Mouse (Mus musculus) urinary bladder, adult 18-20 months (tissue): ENCODE data around the gene Crebbp.
A peak's percentile ranks its signal among the peaks of the same experiment; 100 is the strongest.
"Not testable (repeated sequence)": the region's sequence is repeated elsewhere in the genome, so short reads cannot be mapped to it uniquely, and the experiment has no call there.

Source experiments
- DNase-seq, 2 experiments: peaks; one replicate each; pipeline ENCODE4 v3.0.0; 2022; ENCODE audit warnings: low spot score in 2 of 2, mixed read lengths in 2 of 2

Gene Crebbp

DNA sequence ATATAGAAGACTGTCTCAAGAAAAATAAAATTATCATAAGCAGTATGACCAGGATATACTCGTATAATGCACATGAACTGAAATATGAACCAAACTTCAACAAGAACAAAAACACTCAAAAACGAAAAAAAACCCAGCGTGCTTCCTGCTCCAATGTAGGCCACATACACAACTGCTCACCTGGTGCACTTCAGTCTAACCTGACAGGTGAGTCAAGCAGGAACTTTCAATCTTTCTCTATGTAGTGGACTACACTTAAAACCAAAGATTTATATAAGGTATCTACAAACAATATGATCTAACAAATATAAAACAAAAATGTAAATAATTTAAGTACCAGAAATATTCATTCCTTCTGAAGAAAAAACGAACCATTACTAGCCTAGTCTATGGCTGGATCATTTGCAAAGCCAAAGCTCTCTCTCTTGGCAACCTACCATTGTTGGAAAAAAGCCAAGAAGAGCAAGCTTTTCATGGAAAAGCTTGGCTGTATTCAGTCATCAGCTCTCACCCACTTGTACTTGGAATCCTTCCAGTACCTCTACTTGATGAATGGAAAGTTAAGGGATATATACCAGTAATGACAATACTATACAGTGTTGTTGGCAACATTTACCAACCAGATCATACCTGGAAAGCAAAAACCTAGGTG is 53.4 kb downstream of the Crebbp start:
- DNase-seq: no peak

DNA sequence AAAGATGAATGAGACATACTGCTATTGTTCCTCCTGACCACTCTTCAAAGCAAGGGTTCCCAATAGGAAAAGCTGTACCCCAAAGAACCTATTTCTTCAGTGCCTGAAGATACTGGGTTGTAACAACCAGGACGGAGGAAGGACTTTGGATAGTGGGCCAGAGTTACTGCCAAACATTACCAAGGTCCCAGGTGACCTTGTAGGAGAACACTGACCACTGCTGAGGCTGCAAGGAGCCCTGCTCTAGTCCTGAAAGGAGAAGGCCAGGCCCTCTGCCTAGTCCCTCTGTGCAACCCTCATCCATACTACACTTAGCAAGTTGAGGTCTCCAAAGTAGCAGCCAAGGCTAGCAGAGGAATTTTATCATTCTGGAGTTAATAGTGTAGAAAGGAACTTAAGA is 60.7 kb downstream of the Crebbp start:
- DNase-seq: no peak

DNA sequence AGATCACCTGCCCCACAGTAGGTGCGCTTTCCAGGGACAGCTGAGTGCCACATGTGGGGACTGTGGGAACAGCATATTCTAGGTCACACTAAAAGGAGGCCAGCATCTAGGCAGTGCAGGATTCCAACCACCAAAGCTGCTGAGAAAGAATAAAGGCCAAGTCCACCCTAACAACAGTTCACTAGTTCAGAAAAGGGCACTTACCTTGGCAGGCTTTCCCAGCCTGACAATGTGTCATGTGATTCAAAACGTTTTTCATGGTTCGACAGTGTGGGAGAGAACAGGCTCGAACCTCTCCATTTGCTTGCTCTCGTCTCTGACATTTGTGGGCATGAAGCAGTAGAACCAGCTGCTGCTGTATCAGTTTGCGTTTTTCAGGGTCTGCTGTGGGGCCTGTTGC is 75.3 kb downstream of the Crebbp start:
- no peak for DNase-seq

DNA sequence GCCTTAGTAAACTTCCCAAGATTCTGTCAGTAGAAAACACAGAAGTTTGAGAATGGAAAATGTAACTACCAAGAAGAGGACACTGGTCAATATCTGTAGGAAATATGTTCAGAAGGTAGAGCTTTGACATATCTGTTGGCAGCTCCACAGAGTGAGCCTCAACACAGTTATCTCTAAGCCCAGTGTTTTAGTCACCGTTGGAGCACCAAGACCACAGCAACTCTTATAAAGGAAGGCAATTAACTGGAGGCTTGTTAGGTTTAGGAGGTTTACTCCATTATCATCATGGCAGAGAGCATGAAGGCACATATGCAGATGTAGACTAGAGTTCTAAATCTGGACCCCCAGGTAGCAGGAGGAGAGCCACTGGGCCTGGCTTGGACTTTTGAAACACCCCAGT is 80.0 kb downstream of the Crebbp start:
- DNase-seq: no peak

DNA sequence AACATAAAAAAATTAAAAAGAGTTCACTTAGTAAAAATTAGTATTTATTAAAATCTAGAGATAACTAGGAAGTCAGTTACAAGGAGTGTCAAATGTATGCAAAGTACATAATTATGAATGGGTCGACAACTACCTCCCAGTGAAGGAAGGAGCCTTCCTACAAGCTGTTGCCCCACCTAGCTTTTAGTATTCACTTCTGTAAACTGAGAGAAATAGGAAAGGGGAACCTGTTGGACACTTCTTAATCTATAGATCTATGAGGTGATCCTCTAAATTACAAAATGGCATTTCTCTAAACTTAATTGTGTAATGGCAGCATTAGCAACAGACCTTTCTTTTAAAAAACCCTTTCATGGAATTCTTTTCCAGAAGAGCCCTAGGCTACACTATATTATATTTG is 84.9 kb downstream of the Crebbp start:
- DNase-seq: no peak

DNA sequence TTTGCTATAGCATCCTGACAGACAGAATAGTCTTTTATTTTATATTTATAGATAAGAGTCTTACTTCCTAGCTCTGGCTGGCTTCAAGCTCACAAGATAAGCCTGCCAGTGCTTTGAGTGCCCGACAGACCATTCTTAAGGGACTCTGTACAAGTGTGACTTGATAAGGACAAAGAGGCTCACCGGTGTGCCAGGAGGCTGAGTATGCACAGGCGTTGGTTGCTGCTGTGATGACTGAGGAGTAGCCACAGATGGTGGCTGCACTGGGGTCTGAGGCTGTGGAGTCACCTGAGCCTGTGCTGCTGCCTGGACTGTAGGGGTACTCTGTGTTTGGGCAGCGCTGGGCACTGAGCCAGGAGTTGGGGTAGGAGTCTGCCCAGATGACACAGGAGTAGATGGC is 96.7 kb downstream of the Crebbp start:
- DNase-seq: no peak

DNA sequence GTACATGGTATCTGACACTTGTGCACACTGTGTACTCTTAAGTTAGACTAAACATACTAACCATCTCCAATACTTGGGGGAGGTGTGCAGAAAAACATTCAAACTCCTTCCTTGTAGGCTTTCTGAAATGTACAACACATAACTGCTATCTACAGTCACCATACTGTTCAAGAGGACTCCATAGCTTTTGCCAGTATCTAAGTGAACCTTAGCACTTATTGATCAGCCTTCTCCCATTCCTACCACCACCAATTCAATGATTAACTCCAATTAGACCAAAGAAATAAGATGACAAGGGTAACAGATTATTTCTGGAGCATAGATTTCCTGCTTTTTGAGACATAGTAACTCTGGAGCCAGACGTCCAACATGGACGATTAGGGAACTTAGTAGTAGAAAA is 113.4 kb downstream of the Crebbp start:
- DNase-seq: no peak

DNA sequence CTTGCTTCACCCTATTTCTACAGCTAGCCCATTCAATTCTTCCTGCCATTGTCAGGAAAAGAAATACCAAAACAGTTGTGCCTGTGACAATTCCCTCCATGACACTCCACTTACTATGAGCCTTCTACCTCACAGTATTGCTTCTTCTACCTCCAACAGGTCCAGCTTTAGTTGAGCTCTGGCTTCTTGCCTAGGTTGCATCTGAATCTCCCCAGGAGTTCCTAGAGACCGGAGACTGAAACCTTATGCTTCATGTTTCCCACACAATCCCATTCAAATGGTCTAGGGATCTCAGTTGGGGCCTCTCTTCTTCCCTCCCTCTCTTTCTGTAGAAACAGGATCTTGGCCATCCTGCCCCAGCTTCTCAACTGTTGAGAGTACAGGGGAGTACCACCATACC is 116.3 kb downstream of the Crebbp start:
- no peak for DNase-seq

DNA sequence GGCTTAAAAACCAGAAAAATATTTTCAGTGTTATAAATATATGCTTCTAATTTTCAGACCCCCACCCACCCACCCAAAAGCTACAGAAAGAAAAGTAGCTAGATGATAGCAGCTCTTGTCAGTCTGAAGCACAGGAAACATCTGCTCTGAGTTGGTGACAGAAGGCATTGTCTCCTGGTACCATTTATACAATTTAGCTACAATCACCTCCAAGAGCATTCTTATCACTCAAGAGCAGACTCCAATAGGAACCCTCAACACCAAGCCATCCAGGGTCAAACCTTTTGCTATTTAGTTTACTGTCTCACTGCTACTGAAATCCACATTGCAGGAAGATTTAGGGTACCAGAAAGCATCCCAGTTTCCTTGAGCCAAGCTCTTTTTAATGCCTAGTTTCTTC is 116.9 kb downstream of the Crebbp start:
- DNase-seq: no peak

DNA sequence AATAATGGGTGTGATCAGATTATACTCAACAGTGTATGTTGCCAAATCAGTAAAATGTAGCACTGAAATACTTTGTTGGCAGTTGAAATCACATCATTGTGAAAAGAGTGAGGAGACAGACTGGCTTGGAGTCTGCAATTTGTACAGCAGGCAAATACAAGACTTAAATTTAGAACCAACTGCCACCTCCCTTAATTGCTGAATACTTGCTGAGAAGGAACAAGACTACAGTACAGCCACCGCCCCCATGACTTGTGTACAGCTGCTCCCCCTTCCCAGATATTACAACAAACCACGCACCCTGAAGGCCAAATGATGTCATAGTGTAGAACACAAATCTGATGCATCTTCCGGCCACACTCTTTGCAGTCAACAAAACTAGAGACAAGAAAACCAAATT is 117.7 kb downstream of the Crebbp start:
- DNase-seq: no peak

GRCm38 (mm10) chr16:4087214-4087913 is 126.4 kb downstream of the Crebbp start:
- DNase-seq: no peak

DNA sequence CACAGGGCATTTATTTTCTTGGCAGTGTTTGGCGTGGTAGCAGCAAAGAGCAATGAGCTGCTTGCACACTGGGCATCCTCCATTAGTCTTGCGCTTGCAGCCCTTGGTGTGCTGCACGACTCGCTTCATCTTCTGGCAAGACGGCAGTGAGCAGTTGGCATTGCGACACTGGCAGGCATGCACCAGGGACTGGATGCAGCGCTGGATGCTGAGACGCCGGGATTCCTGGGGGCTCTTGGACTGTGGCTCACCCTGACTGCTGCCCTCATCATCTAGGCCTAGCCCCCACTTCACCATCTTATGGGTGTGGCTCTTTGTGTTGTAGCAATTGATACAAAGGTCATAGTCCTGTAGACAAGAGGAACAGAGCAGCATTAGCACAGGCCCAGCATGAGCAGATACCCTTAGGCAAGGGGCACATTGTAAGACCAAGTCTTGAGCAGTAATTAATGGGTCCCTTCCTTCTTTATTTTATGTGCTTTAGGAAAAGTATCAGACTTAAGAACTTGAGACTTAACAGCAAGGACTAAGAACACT is 127.9 kb downstream of the Crebbp start:
- DNase-seq: no peak

DNA sequence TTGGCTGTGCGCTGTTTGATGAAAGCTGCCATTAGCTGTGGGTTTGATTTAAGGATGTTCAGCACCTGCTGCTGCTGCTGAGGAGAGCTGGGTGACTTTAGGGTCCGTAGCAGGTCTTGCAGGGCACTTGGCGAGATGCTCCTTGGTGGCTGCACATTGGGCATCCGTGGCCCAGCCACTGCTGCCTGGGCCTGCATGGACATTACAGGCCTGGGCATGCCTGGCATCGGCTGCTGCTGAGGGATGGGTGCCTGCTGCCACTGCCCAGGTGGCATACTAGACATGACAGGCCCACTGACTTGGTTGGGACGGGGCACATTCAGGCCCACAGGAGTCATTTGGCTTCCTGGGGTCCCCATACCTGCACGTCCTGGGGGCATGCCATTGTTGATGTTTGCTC is 128.7 kb downstream of the Crebbp start:
- DNase-seq: no peak

DNA sequence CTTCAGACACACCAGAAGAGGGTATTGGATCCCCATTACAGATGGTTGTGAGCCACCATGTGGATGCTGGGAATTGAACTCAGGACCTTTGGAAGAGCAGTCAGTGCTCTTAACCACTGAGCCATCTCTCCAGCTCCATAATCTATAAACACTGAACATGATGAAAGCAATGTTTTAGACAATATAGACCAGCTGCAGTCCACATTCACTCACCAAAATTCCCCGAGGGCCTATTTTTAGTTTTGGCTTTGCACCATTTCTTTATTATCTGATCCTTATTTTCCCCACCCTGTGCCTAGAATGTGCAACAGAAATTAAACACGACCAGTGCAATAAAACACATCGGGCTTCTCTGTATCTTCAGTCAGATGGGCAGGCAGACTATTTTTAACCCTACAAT is 133.4 kb downstream of the Crebbp start:
- not testable (repeated sequence) for DNase-seq

DNA sequence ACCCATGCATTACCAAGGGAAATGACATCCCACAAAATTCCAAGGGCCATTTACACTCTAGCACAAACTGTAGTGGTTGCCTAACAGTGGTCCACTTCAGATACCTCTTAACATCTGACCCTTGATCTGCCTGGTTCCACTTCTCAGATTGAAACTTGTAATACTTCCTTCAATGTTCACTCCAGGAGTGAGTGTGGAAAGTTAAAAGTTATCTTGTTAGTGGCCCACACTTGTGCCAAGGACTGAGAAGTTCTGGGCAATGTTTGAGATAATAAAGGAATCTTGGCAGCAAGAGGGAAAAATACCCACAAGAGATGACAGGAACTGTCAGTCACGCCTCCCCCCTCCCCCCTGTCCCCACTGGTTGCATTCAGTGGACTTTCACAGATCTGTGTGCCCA is 134.1 kb downstream of the Crebbp start:
- no peak for DNase-seq

DNA sequence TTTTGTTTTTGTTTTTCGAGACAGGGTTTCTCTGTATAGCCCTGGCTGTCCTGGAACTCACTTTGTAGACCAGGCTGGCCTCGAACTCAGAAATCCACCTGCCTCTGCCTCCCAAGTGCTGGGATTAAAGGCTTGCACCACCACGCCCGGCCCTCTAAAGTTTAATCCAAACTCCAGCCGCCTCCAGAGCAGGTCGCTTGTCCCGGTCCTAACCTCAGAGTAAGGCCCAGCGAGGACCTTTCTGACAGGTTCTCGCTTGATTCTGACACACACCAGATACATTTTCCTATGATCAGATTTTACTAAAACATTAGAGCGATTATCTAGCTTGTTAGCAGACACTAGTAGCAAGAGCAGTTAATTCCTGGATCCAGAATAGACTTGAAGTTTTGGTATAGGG is 135.5 kb downstream of the Crebbp start:
- DNase-seq: not testable (repeated sequence)

DNA sequence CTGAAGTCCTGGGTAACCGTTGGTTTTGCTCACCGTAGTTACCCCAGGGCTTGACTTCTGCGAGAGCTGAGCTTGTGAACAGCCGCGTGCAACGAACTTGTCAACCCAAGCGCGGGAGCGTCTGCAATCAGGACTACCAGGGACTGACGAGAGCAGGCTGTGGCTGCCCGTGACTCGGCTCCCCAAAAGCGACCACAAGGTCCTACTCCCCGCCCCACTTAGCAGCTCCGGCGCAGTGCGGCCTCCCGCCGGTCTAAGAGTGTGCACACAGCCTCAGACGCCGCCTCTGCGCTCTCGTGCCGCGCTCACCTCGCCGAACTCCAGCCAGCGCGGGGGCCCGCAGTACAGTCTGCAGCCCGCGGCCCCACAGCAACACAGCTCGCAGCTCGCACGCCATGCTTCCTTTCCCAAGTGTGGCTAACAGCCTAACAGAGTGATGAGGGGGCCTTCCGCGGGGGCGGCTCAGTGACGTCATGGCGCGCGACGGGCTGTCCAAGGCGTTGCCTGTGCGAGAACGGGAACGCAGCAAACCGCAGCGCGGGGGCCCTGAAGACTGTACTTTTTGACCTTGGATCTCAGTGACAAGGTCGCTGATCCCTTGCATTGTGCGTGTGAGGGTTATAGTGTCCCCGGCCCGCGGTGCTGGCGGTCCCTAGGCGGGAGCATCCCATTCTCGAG is 136.3 kb downstream of the Crebbp start, which contains the start of gene Trap1:
Gene Trap1, minus strand, starts transcription at position 444 of the 678 bp plus-strand sequence.
- peak; percentile 89 to 95 for DNase-seq

GRCm38 (mm10) chr16:4074836-4075235 is 139.0 kb downstream of the Crebbp start:
- DNase-seq: no peak

DNA sequence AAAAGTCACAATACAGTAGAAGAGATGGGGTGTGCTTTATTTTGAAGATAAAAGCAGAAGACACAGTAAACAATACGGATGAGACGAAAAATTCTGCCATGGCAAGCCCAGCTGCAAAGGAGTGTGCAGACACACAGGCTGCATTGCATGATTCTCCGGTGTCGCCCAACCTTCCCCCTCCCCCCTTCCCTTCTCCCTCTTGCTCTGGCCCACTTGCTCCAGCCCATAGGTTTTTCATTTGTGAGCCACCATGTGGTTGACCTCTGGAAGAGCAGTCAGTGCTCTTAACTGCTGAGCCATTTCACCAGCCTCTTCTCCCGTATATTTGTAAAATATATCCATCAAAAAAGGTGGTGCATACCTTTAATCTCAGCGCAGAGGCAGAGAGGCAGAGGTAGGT is 139.5 kb downstream of the Crebbp start:
- no peak for DNase-seq

GRCm38 (mm10) chr16:4068588-4068987 is 145.2 kb downstream of the Crebbp start:
- peak; percentile 21 to 24 for DNase-seq

GRCm38 (mm10) chr16:4064945-4065344 is 148.9 kb downstream of the Crebbp start:
- DNase-seq: no peak

- DNase-seq: no peak
These were observed 160.0 kb downstream of the Crebbp start for GRCm38 (mm10) chr16:4053811-4054210.

DNA sequence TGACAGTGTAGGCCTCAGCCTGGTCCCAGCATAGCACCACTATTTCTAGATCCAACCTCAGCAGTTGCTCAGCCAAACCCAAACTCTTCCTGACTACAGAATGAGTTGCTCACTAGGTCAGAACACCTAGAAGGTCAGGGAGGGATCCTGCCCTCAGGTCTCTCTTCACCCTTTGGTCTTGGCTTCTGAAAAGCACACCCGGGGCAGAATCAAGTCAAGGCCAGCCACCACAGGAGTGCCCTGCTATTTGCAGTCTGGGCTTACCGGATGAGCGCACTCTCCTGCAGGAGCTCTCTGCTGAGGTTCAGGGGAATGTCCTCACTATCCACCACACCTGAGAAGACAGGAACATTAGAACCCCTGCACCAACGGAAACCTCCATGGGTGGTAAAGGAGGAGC is 161.2 kb downstream of the Crebbp start:
- no peak for DNase-seq
